Mouse (Mus musculus): ENCODE measurements around the gene Zmynd8.

DNA sequence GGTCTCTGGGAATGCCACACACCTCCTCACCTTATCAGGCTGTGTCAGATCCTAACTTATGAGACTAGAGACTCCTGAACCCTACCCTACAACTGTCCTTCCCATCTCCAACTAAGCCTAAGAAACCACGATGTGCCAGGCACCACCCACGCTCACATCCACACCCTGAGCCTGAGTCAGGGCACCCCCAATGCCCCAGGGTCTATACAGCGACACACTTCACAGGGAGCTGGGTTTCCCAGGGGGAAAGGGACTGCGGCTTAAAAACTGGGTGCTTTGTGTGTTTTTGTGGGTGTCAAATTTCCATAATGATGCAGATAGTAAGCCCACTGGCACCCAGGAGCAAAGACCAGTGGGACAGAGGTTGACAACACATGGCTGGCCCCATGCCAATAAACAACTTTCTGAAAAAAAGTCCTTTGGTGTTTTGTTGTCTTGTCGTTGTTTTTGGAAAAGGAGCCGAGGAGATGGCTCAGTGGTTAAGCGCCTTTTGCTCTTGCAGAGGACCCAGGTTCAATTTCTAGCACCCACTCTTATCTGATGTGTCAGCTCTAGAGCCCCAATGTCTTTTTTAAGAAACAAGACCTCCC lies 42.1 kb downstream of the Zmynd8 start:
- no peak for TF ChIP-seq FLI1 (IDR thresholded peaks at IDR 0.05; ENCODE audit: low read length)
- no peak for TF ChIP-seq GATA1 (IDR thresholded peaks at IDR 0.05; ENCODE audit: borderline replicate concordance, low read length)
